Mouse (Mus musculus): ENCODE results near the gene Abcc2.

GRCm38 (mm10) chr19:43747877-43748276 is 34.1 kb upstream of the Abcc2 start:
- no peak for TF ChIP-seq CTCF (IDR thresholded peaks at IDR 0.05; ENCODE audit: low read depth)
- no peak for TF ChIP-seq EP300 (IDR thresholded peaks at IDR 0.05; ENCODE audit: low read depth)

Measured in liver, embryonic 14.5 days (tissue).